Mouse (Mus musculus): ENCODE results near the gene Tnfaip6. TPM values are rescaled to one million over a fixed set of nuclear protein-coding genes. Genes with fewer than 3 reads are reported as not detected.

The Tnfaip6 gene
- polyA plus RNA-seq, 1 experiment: 0.28 TPM

DNA sequence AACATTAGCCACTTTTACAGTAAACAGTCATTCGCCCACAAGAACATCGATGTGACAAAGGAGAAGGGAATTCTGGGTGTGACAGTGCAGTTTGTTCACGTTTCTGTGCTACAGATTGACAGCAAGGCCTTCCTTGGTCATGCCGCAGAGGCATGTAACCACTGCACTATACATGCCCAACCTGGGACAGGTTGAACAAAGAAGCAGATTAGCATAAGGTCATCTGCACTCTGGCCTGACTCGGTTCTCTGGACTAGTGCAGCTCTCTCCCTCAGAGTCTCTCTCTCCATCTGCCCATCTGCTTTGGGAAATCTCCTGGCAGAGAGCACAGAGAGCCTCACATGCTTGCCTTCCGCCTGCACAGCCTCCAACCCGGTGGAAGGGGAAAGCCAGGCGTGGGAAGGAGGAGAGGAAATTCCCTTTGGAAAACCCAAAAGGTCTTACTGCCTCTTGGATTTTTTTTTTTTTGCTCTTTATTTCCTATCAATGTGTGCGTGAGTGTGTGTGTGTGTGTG lies 24.4 kb upstream of the Tnfaip6 start:
- Histone ChIP-seq H3K27ac (ENCODE audit: insufficient read depth, low read depth, low read length) (no peak overlapping the region), H3K4me1 (ENCODE audit: control insufficient read depth, insufficient read depth, low read length) (no peaks in the 10 kb centered on the region), H3K4me3 (ENCODE audit: insufficient read depth, low read depth, low read length) (no peak overlapping the region), H3K36me3 (ENCODE audit: control insufficient read depth, insufficient read depth, low read length) (no peaks in the 10 kb centered on the region), H3K27me3 (replicated peaks; ENCODE audit: control insufficient read depth, insufficient read depth, low read length) (no peaks in the 10 kb centered on the region)
- 78% methylated on average over 9 of the region's 9 CpGs for WGBS
- TF ChIP-seq CTCF (conservative IDR thresholded peaks at IDR 0.05; ENCODE audit: insufficient read depth, insufficient read length, low read depth, low read length) (no peak), POLR2A (IDR thresholded peaks at IDR 0.05; ENCODE audit: low read depth, low read length) (no peak)
- no peak for DNase-seq

DNA sequence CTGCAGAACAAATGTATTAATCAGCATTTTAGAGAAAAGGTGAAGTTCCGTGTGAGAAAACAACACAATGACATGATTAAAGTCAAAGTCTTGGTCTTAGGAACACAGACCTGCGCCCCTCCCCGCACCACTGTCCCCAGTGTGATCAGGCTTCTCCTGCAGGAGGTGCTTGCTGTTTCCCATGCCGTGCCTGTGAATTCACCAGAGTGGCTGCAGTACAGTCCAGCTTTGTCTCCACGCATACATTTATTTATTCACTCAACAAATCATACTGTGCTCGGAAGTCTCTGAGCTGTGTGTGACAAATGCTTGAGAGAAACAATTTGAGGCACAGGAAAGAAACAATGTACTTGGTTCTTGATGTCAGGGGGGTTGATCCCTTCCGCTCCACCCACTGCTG lies 21.4 kb upstream of the Tnfaip6 start:
- Histone ChIP-seq H3K36me3 (ENCODE audit: control insufficient read depth, insufficient read depth, low read length) (no peaks in the 10 kb centered on the region), H3K4me3 (ENCODE audit: insufficient read depth, low read depth, low read length) (no peak overlapping the region), H3K27ac (ENCODE audit: insufficient read depth, low read depth, low read length) (no peak overlapping the region), H3K27me3 (replicated peaks; ENCODE audit: control insufficient read depth, insufficient read depth, low read length) (no peaks in the 10 kb centered on the region), H3K4me1 (ENCODE audit: control insufficient read depth, insufficient read depth, low read length) (no peaks in the 10 kb centered on the region)
- no peak for TF ChIP-seq CTCF (conservative IDR thresholded peaks at IDR 0.05; ENCODE audit: insufficient read depth, insufficient read length, low read depth, low read length)
- 50% methylated on average over 7 of the region's 7 CpGs for WGBS
- DNase-seq: no peak

DNA sequence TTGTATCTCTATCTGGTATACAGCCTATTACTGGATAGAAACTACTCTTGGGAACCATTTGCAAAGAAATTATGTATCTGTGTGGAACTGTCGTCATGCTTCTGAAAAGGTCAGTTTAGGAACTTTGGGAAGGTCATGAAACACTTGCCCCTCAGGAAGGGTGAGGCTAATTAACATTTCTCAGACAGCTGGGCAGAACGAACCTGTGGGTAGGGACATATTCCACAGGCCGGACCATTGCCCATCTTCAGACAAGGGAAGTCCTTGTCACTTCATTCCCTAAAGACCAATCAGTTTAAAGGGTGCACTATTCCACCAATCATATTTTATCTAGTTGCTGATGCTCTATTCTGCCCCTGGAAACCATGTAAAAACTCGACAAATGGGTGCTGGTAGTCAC lies 10.7 kb upstream of the Tnfaip6 start:
- H3K27ac ChIP-seq (ENCODE audit: insufficient read depth, low read depth, low read length): no peak overlapping the region
- no peak overlapping the region for H3K4me3 ChIP-seq (ENCODE audit: insufficient read depth, low read depth, low read length)
- 87% methylated on average over 4 of the region's 4 CpGs for WGBS
- no peak for DNase-seq
- no peaks in the 10 kb centered on the region for H3K4me1 ChIP-seq (ENCODE audit: control insufficient read depth, insufficient read depth, low read length)
- TF ChIP-seq POLR2A (IDR thresholded peaks at IDR 0.05; ENCODE audit: low read depth, low read length) (no peak), CTCF (conservative IDR thresholded peaks at IDR 0.05; ENCODE audit: insufficient read depth, insufficient read length, low read depth, low read length) (no peak)
- no peaks in the 10 kb centered on the region for H3K36me3 ChIP-seq (ENCODE audit: control insufficient read depth, insufficient read depth, low read length)
- H3K27me3 ChIP-seq (replicated peaks; ENCODE audit: control insufficient read depth, insufficient read depth, low read length): no peaks in the 10 kb centered on the region

DNA sequence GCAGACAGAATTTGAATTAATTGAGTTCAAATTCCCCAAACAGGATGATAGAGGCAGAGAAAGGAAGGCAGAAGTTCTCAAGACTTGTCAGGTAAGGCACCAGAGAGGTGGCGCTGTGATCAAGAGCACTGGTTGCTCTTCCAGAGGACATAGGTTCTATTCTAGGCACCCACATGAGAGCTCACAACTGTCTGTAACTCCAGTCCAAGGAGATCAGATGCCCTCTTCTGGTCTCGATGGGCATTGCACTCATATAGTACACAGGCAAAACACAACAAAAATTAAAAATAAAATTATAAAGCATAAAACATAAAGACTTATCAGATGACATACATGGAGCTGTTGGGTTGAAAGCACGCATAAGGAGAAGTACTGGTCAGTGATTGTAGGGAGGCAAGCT lies 8.4 kb upstream of the Tnfaip6 start:
- no peak overlapping the region for H3K4me3 ChIP-seq (ENCODE audit: insufficient read depth, low read depth, low read length)
- 0 out of 2 replicates have a peak, but pooled peaks have one; percentile 18 for TF ChIP-seq CTCF (conservative IDR thresholded peaks at IDR 0.05; ENCODE audit: insufficient read depth, insufficient read length, low read depth, low read length)
- TF ChIP-seq POLR2A (IDR thresholded peaks at IDR 0.05; ENCODE audit: low read depth, low read length): no peak
- 85% methylated on average over 3 of the region's 3 CpGs for WGBS
- H3K4me1 ChIP-seq (ENCODE audit: control insufficient read depth, insufficient read depth, low read length): no peaks in the 10 kb centered on the region
- DNase-seq: no peak
- H3K27me3 ChIP-seq (replicated peaks; ENCODE audit: control insufficient read depth, insufficient read depth, low read length): no peaks in the 10 kb centered on the region
- H3K36me3 ChIP-seq (ENCODE audit: control insufficient read depth, insufficient read depth, low read length): no peaks in the 10 kb centered on the region
- H3K27ac ChIP-seq (ENCODE audit: insufficient read depth, low read depth, low read length): no peak overlapping the region

DNA sequence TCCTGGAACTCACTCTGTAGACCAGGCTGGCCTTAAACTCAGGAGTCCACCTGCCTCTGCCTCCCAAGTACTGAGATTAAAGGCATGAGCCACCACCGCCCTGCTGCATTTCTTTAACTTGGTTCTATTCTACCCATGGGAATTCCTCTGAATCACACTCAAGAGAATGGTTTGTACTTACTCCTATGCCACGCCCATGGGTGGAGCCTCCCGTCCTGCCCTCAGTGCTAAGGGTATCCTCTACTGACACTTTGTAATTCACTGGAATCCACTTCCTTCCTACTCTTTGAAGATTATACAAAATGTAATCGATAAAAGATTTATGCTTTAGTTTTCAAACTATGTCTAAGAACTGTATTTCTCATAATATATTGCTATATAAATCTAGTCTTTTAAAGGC lies 6.3 kb upstream of the Tnfaip6 start:
- DNase-seq: no peak
- 65% methylated on average over 4 of the region's 4 CpGs for WGBS

DNA sequence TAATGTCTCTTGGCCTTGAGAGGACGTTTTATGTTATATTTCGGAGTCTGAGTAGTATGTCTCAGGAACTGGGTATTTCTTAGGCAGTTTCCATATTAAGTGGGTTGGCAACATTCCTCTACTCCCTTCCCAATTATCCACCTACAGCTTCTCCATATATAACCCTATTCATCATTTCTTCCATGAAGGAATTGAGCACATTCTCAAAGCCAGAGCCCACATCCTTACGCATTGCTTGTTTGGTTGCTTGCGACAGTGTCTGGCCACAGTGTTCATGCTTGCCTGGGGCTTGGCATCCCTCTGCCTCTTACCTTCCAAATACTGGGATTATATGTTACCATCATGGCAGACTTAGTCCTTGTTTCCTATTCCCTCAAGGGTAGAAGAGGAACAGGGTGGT lies 3.2 kb upstream of the Tnfaip6 start:
- H3K4me3 ChIP-seq (ENCODE audit: insufficient read depth, low read depth, low read length): no peak overlapping the region
- peaks cover 1% of the 10 kb centered on the region; the same call in 1 of the 2 replicates for H3K27me3 ChIP-seq (replicated peaks; ENCODE audit: control insufficient read depth, insufficient read depth, low read length)
- no peak for DNase-seq
- TF ChIP-seq CTCF (conservative IDR thresholded peaks at IDR 0.05; ENCODE audit: insufficient read depth, insufficient read length, low read depth, low read length): no peak
- no peak for TF ChIP-seq POLR2A (IDR thresholded peaks at IDR 0.05; ENCODE audit: low read depth, low read length)
- no peaks in the 10 kb centered on the region for H3K36me3 ChIP-seq (ENCODE audit: control insufficient read depth, insufficient read depth, low read length)
- 92% methylated on average over 4 of the region's 4 CpGs for WGBS
- no peak overlapping the region for H3K27ac ChIP-seq (ENCODE audit: insufficient read depth, low read depth, low read length)
- 0 out of 2 replicates have a peak, but pooled peaks cover 3% of the 10 kb centered on the region for H3K4me1 ChIP-seq (ENCODE audit: control insufficient read depth, insufficient read depth, low read length)

More for the DNA sequence above, 6.3 kb upstream of the Tnfaip6 start:
- TF ChIP-seq POLR2A (IDR thresholded peaks at IDR 0.05; ENCODE audit: low read depth, low read length): no peak
- TF ChIP-seq CTCF (conservative IDR thresholded peaks at IDR 0.05; ENCODE audit: insufficient read depth, insufficient read length, low read depth, low read length): no peak
- Histone ChIP-seq H3K27me3 (replicated peaks; ENCODE audit: control insufficient read depth, insufficient read depth, low read length) (no peaks in the 10 kb centered on the region; the same call in 1 of the 2 replicates), H3K4me1 (ENCODE audit: control insufficient read depth, insufficient read depth, low read length) (no peaks in the 10 kb centered on the region), H3K36me3 (ENCODE audit: control insufficient read depth, insufficient read depth, low read length) (no peaks in the 10 kb centered on the region), H3K27ac (ENCODE audit: insufficient read depth, low read depth, low read length) (no peak overlapping the region), H3K4me3 (ENCODE audit: insufficient read depth, low read depth, low read length) (no peak overlapping the region)

DNA sequence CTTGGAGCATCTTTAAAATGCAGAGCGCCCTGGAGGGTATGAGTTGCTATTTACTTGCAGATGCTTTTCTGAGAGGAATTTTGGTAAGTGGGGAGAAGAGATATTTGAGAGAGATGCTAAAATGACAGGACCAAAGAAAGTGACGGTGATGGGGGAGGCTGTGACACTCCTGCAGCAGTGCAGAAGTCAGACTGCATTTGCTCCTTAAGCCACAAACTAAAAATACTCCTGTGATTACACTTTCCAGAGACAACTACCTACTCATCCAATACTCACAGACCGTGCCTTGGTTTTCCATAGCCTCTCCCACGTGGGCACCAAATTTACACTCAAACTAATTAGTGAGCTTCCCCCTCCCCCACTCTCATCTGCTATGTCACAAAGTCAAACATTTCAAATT lies 2.7 kb upstream of the Tnfaip6 start:
- 0 out of 2 replicates have a peak, but pooled peaks cover 3% of the 10 kb centered on the region for H3K4me1 ChIP-seq (ENCODE audit: control insufficient read depth, insufficient read depth, low read length)
- 61% methylated on average over 4 of the region's 4 CpGs for WGBS
- no peak overlapping the region for H3K4me3 ChIP-seq (ENCODE audit: insufficient read depth, low read depth, low read length)
- H3K36me3 ChIP-seq (ENCODE audit: control insufficient read depth, insufficient read depth, low read length): no peaks in the 10 kb centered on the region
- DNase-seq: no peak
- no peak overlapping the region for H3K27ac ChIP-seq (ENCODE audit: insufficient read depth, low read depth, low read length)
- H3K27me3 ChIP-seq (replicated peaks; ENCODE audit: control insufficient read depth, insufficient read depth, low read length): peaks cover 1% of the 10 kb centered on the region; the same call in 1 of the 2 replicates
- TF ChIP-seq POLR2A (IDR thresholded peaks at IDR 0.05; ENCODE audit: low read depth, low read length): no peak
